Mouse (Mus musculus) embryonic facial prominence, embryonic 11.5 days (tissue): ENCODE data around the gene Lztfl1. TPM values are rescaled to one million over a fixed set of nuclear protein-coding genes. Genes with fewer than 3 reads are reported as not detected.

Experiments used
- polyA plus RNA-seq: library from polyadenylated mRNA; unstranded; fragments of >200 nt; fragmentation: Nextera tagmentation; extraction: Ambion mirVana; gene quantifications from 2 replicates; pipeline ENCODE4 v1.2.1, GENCODE M21; 2014

Lztfl1 gene
- polyA plus RNA-seq, 1 experiment from 2014 or later = 56.1 TPM

Other genes starting within 250 kb of the Lztfl1 start
- gene Limd1, start 239.0 kb downstream of the Lztfl1 start, polyA plus RNA-seq = 46.0 and 48.3 TPM in 2 replicates
- 53.6 and 62.4 TPM in 2 replicates for gene Sacm1l, start 187.9 kb downstream of the Lztfl1 start, polyA plus RNA-seq
- gene Slc6a20b, start 85.1 kb downstream of the Lztfl1 start, polyA plus RNA-seq = 0.03 and 0.18 TPM in 2 replicates
- 0.14 TPM in 1 of 2 replicates, not detected in the other for gene Ccr9, start 39.3 kb downstream of the Lztfl1 start, polyA plus RNA-seq
- 0.13 and 0.18 TPM in 2 replicates for gene Slc6a20a, start 38.8 kb downstream of the Lztfl1 start, polyA plus RNA-seq
- gene Cxcr6, start 88.8 kb upstream of the Lztfl1 start, polyA plus RNA-seq = 0.18 TPM in 1 of 2 replicates, not detected in the other
- 5.1 and 5.8 TPM in 2 replicates for gene Fyco1, start 134.2 kb upstream of the Lztfl1 start, polyA plus RNA-seq
- not detected in 2 replicates for gene Xcr1, start 144.3 kb upstream of the Lztfl1 start, polyA plus RNA-seq